Mouse (Mus musculus) megakaryocyte, embryonic 14.5 days (primary cell): ENCODE results near the gene Sh3kbp1.

Experiments used
- FLI1 ChIP-seq: IDR thresholded peaks from 2 replicates; pipeline ENCODE4 v1.6.1; 2012; ENCODE audit warnings: low read length, inconsistent platforms, mixed read lengths
- GATA1 ChIP-seq: IDR thresholded peaks from 3 replicates; pipeline ENCODE4 v1.6.1; 2012; ENCODE audit warnings: mixed read lengths, low read length, inconsistent platforms, borderline replicate concordance

DNA sequence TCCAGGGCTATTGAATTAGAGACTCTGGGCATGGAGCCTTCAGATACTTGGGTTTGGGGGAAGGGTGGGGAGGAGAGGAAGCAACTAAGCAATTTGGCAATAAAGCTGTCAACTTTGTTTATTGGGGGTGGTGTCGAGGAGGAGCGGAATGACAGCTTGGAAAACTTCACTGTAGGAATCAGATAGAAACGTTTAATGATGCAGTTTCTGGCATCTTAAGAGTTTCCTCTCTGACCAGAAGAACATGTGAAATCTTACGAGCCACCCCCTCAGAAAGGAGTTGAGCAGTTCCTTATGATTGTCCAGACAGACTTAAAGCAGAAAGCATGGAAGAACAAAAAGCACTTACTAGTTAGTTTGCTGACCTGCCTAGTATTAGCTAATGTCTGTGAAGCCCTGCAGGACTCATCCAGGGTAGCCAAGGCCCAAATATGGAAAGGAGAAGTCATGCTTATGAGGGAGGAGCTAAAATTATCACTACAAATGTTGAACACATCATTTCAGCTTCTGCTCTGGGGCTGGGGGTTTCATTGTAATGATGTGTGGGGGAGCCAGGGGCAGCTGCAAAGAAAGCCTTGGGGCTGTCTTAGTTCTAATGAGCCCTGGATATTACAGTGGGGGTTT is 77.4 kb downstream of the Sh3kbp1 start:
- TF ChIP-seq GATA1, result no peak
- TF ChIP-seq FLI1, result no peak
